Mouse (Mus musculus) neural tube, embryonic 13.5 days (tissue): ENCODE measurements around the gene Iqub. TPM values are rescaled to one million over a fixed set of nuclear protein-coding genes. Genes with fewer than 3 reads are reported as not detected.

Experiments used
- ATAC-seq: fragments of 200-750 bp; cut with Nextera tagmentation; 2 replicates; pipeline ENCODE4 v1.8.0; 2017; ENCODE audit warnings: low read depth, mild to moderate bottlenecking, moderate TSS enrichment, moderate library complexity
- H3K27ac ChIP-seq: fragments of 300-500 bp; sonication (generic); replicated peaks from 2 replicates; pipeline ENCODE4 v1.5.1; 2015; ENCODE audit warnings: moderate library complexity, mild to moderate bottlenecking, inconsistent platforms
- H3K27me3 ChIP-seq: fragments of 300-500 bp; sonication (generic); 2 replicates; pipeline ENCODE4 v1.6.1; 2015; ENCODE audit warnings: mild to moderate bottlenecking, inconsistent platforms
- H3K36me3 ChIP-seq: fragments of 300-500 bp; sonication (generic); 2 replicates; pipeline ENCODE4 v1.6.1; 2015; ENCODE audit warnings: mild to moderate bottlenecking, inconsistent platforms
- H3K4me1 ChIP-seq: fragments of 300-500 bp; sonication (generic); replicated peaks from 2 replicates; pipeline ENCODE4 v1.6.1; 2015; ENCODE audit warnings: inconsistent platforms
- H3K4me2 ChIP-seq: fragments of 300-500 bp; sonication (generic); 2 replicates; pipeline ENCODE4 v1.6.1; 2015; ENCODE audit warnings: inconsistent platforms, mild to moderate bottlenecking, moderate library complexity
- H3K4me3 ChIP-seq: fragments of 300-500 bp; sonication (generic); 2 replicates; pipeline ENCODE4 v1.5.1; 2015; ENCODE audit warnings: mild to moderate bottlenecking, inconsistent platforms
- H3K9ac ChIP-seq: fragments of 300-500 bp; sonication (generic); 2 replicates; pipeline ENCODE4 v1.6.1; 2015; ENCODE audit warnings: moderate library complexity, mild to moderate bottlenecking, inconsistent platforms
- H3K9me3 ChIP-seq: fragments of 300-500 bp; sonication (generic); 2 replicates; pipeline ENCODE4 v1.6.1; 2016; ENCODE audit warnings: inconsistent platforms
- WGBS: fragments of 180-500 bp; shearing (Covaris S2); methylation state at CpG from one replicate; pipeline ENCODE4 v1.1.7; 2015; 5-methylcytosine and 5-hydroxymethylcytosine counted together
- polyA plus RNA-seq: library from polyadenylated mRNA; unstranded; fragments of >200 nt; fragmentation: Nextera tagmentation; extraction: Ambion mirVana; gene quantifications from 2 replicates; pipeline ENCODE4 v1.2.1, GENCODE M21; 2015

The Iqub gene
- polyA plus RNA-seq = 0.61 and 0.68 TPM in 2 replicates

DNA sequence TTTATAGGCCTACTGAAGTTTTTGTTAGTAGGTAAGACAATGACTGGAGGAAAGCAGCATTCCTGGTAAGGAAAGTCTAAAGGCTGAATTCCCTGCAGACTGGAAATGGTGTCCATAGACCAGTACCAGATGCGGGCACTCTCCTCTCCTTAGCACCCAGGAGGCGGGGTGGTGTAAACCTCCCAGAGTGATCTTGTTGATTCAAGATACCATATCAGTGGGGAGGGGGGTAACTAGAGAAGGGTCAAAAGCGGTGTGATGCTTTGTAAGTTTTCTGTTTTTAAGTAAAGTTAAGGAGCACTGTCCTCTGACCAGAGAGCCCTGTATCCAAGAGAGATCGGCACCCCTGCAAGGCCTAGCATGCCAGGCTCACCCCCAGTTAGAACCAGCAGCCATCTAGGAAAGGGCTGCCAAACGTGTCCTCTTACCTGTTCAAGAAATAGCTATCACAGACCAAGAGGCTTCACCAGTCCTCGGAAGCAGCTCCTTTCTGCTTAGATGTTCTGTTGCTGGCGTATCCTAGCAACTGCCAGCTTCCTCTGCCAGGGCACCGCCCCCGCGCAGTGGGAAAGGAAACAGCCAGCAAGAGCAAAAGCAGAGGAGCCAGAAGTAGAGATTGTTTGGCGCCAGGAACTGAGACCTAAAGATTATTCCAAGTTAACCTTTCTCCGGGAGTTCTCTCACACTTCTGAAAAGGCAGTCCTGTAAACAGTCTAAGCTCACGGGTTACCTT is at the start of gene Iqub:
Gene Iqub (minus strand): TSS at position 516 of the 733 bp plus-strand sequence.
- Histone ChIP-seq H3K4me3 (no peak within 1 kb of the TSS), H3K27ac (0 out of 2 replicates have a peak within 1 kb of the TSS, but pooled peaks have one; percentile 28)

DNA sequence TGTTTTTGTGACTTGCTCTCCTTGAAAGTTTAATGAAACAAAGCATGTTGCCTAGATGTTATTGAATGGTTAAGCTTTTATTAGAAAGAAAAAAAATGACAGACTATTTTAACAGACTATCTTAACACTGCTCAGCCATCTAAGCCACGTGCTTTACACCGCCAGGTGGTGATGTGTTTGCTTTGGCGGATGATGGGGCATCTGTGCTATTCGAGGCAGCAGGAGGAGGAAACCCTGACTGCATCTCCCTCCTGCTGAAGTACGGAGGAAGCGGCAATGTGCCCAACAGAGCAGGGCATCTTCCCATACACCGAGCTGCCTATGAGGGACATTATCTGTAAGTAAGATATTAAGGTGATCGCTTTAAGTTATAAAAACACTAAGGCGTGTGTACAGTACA is 49.2 kb upstream of the Iqub start:
- Histone ChIP-seq H3K27ac (no peak overlapping the region), H3K4me1 (no peaks in the 10 kb centered on the region), H3K9ac (no peak overlapping the region), H3K36me3 (no peaks in the 10 kb centered on the region), H3K27me3 (no peaks in the 10 kb centered on the region), H3K9me3 (no peaks in the 10 kb centered on the region), H3K4me3 (no peak overlapping the region), H3K4me2 (no peak overlapping the region)
- no peak for ATAC-seq
- WGBS = 78% methylated on average over 9 of the region's 9 CpGs

More for the DNA sequence above, at the start of gene Iqub:
- WGBS = 27% methylated on average over 13 of the region's 13 CpGs
- Histone ChIP-seq H3K36me3 (peaks cover 14% of the 10 kb centered on the region), H3K9me3 (no peaks in the 10 kb centered on the region), H3K4me2 (peak within 1 kb of the TSS; percentile 30), H3K27me3 (no peaks in the 10 kb centered on the region), H3K4me1 (peaks cover 6% of the 10 kb centered on the region; the same call in 1 of the 2 replicates), H3K9ac (peak within 1 kb of the TSS; percentile 54)
- ATAC-seq = peak; percentile 86

DNA sequence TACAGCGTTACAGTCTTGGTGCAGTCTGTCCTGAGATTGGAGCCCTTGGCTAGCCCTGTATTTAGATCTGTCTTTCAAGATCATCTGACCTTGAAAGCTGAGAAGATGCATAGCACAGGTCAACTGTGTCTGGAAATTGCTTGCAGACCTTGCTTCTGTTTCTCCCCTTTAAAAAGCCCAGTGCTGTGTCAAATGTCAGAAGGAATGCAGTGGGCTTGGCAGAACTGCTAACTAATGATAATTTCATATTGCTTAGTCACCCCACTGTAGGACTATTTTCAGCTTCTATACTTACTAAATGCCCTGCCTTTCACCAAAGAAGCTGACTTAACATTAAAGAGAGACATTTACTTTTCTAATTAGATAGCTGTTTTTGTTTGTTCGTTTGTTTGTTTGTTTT is 40.6 kb upstream of the Iqub start:
- Histone ChIP-seq H3K27ac (no peak overlapping the region), H3K4me2 (no peak overlapping the region), H3K9ac (no peak overlapping the region), H3K9me3 (no peaks in the 10 kb centered on the region), H3K4me1 (no peaks in the 10 kb centered on the region), H3K27me3 (no peaks in the 10 kb centered on the region), H3K4me3 (no peak overlapping the region), H3K36me3 (no peaks in the 10 kb centered on the region)
- WGBS = 86% methylated on average over 2 of the region's 2 CpGs
- ATAC-seq = no peak

DNA sequence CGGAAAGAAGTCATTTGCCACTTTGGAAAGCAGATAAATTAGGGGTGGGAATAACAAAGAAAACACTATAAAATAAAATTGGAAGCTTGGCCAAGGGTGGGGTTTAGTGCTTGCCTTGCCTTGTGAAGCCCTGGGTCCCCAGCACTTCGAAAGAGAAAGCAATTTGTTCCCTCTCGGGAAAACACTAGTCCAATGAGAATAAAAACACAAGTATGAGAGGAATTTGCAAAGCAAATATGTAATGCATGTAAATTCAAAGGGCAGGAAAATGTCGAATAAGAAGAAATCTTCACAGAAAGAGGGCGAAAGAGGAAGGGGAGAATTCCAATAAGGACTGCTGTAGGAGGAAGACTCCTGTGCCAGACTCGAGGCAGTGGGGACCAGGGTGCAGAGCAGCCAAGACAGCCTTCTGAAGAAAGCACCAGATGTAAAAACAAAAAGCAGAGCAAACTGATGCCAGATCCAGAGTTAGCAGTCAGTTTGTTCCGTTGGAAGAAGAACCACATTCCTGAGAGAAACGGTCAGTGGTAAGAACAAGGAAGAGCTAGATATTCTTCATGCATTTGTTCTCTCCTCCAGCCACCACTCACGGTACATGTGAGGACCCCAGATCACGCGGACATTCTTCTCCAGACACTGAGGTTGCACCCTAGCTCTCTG is 39.7 kb upstream of the Iqub start:
- H3K4me3 ChIP-seq = no peak overlapping the region
- no peak for ATAC-seq
- H3K4me2 ChIP-seq = no peak overlapping the region
- H3K4me1 ChIP-seq = no peaks in the 10 kb centered on the region
- no peak overlapping the region for H3K9ac ChIP-seq
- no peaks in the 10 kb centered on the region for H3K27me3 ChIP-seq
- no peaks in the 10 kb centered on the region for H3K9me3 ChIP-seq
- WGBS = 78% methylated on average over 11 of the region's 11 CpGs
- no peaks in the 10 kb centered on the region for H3K36me3 ChIP-seq
- no peak overlapping the region for H3K27ac ChIP-seq

DNA sequence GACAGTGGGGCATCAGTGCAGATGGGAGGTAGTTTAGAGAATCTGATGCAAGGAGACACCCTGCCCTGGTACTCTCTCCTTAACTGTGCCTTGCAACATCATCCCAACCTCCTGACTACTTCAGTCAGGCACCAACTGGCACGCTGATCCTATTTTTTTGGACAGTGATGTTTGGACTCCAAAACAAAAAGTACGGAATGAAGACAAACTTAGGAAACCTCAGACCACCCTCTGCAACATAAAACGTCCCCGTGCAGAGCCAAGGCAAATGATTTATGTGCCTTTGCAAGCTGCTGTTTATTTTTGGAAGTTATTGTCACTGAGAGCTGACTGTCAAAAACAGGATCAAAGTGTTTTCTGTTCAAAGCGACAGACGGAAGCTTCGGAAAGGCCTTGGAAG is 37.2 kb upstream of the Iqub start:
- no peak for ATAC-seq
- Histone ChIP-seq H3K9me3 (no peaks in the 10 kb centered on the region), H3K27ac (no peak overlapping the region), H3K4me2 (no peak overlapping the region), H3K36me3 (no peaks in the 10 kb centered on the region), H3K9ac (no peak overlapping the region), H3K4me3 (no peak overlapping the region), H3K27me3 (no peaks in the 10 kb centered on the region), H3K4me1 (no peaks in the 10 kb centered on the region)
- WGBS = 73% methylated on average over 7 of the region's 7 CpGs

DNA sequence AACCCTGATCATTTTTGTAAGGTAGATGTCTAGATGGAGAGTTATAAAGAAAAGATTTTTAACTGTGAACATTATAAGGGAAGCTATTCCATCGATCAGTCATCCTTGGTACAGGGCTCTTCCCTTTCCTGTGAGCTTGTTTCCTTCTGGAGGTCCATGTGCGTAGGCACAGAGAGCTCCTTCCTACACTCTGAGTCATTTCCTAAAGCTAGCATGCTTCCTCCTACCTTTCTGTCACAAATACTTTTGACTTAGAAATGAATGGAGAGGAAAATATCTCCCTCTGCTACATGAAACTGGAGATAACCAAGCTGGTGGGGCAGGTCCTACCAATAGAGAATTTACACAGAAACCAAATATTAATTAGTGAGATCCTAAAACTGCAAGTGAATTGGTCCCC is 34.9 kb upstream of the Iqub start:
- H3K4me3 ChIP-seq = no peak overlapping the region
- no peaks in the 10 kb centered on the region for H3K4me1 ChIP-seq
- ATAC-seq = no peak
- no peak overlapping the region for H3K9ac ChIP-seq
- no peaks in the 10 kb centered on the region for H3K9me3 ChIP-seq
- no peaks in the 10 kb centered on the region for H3K36me3 ChIP-seq
- H3K27ac ChIP-seq = no peak overlapping the region
- H3K4me2 ChIP-seq = no peak overlapping the region
- 85% methylated on average over 2 of the region's 2 CpGs for WGBS
- no peaks in the 10 kb centered on the region for H3K27me3 ChIP-seq

DNA sequence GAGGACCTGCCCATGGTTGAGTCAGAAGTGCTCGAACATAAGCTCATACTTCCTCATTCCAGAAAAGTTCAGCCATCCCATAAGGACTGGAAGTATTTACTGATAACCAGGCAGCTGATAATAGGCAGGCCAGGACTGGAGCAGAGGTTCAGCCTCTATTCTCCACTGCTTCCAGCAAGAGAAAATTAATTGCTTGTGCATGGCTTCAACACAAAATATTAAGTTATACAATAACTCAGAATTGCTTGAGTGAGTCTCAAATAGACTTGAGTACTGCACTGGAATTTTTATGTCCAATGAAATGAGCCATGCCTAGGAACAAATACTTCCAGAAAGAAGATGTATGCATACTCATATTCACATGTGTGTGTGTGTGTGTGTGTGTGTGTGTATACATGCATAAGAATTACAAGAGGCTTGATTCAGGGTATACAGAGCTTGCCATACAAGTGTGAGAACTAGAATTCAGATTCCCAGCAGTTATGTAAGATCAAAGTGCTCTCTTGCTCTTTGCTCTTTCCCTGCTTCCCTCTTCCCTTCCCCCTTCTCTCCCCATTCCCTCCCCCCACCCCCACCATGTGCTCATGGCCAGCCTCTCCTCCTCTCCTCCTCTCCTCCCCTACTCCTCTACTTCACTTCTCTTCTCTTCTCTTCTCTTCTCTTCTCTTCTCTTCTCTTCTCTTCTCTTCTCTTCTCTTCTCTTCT is 32.0 kb upstream of the Iqub start:
- WGBS = 88% methylated on average over 1 of the region's 1 CpGs
- H3K27me3 ChIP-seq = no peaks in the 10 kb centered on the region
- H3K27ac ChIP-seq = no peak overlapping the region
- H3K4me1 ChIP-seq = no peaks in the 10 kb centered on the region
- H3K9ac ChIP-seq = no peak overlapping the region
- no peaks in the 10 kb centered on the region for H3K36me3 ChIP-seq
- no peaks in the 10 kb centered on the region for H3K9me3 ChIP-seq
- no peak overlapping the region for H3K4me3 ChIP-seq
- no peak overlapping the region for H3K4me2 ChIP-seq
- no peak for ATAC-seq

DNA sequence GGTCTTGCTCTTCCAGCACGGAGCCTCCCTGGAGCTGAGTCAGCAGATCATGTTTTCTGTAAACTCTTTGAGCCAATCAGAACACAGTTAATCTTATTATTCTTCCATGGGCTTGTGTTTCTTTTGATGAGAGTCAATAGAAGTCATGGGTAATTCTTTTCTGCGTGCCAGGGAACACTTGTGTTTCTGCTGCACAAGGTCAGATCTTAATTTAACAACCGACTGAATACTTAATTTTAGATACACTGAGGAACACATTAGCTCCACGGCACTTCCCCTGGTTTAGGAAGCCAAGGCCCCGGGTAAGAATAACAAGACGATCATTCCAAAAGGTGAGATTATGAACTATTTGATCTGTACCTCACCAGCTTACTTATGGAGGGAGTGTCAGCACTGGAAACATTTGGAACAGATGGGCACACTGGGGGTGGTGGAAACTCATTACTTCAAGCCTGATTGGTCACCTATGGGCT is 28.3 kb upstream of the Iqub start:
- H3K9ac ChIP-seq = no peak overlapping the region
- no peak overlapping the region for H3K4me3 ChIP-seq
- no peaks in the 10 kb centered on the region for H3K36me3 ChIP-seq
- WGBS = 68% methylated on average over 6 of the region's 6 CpGs
- no peaks in the 10 kb centered on the region for H3K9me3 ChIP-seq
- no peaks in the 10 kb centered on the region for H3K27me3 ChIP-seq
- no peaks in the 10 kb centered on the region for H3K4me1 ChIP-seq
- H3K4me2 ChIP-seq = no peak overlapping the region
- ATAC-seq = no peak
- no peak overlapping the region for H3K27ac ChIP-seq

DNA sequence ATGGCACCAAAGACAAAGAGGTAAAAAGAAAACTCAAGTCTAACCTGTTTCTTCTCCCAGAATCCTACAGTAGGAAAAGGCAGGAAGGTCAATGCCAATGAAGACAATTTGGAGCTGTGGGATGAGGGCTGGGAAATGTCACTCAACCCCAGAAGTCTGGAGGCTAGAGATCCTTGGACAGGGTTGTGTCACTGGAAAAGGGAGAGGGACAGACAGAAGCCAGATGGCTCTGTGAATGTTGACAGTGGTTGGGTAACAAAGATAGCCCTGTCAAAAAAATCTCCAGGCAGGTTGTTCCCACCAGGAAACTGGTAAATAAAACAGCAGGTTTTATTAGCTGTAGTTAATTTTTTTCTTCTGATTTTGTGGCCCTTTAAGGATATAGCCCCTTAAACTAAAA is 27.5 kb upstream of the Iqub start:
- Histone ChIP-seq H3K9ac (no peak overlapping the region), H3K27me3 (no peaks in the 10 kb centered on the region), H3K36me3 (no peaks in the 10 kb centered on the region), H3K4me2 (no peak overlapping the region), H3K4me3 (no peak overlapping the region), H3K9me3 (no peaks in the 10 kb centered on the region), H3K4me1 (no peaks in the 10 kb centered on the region), H3K27ac (no peak overlapping the region)
- ATAC-seq = no peak

DNA sequence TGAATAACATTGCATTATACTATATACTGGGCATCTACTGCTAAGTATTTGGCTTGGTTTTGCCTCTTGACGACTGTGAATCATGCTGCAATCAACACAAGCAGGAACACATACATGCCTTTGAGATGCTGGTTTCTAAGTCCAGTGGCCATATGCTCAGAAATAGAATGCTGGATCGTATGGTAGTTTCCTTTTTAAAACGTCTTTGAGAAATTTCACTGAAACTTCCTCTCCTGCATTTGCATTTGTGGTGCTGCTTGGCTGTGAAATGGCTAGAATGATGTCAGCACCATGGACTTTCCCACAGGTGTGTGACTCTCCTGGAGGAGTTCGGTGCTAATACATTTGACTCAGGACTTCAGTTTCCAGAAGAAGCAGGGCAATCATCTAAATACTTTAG is 25.2 kb upstream of the Iqub start:
- Histone ChIP-seq H3K27ac (no peak overlapping the region), H3K9me3 (no peaks in the 10 kb centered on the region), H3K4me1 (no peaks in the 10 kb centered on the region), H3K4me2 (no peak overlapping the region), H3K36me3 (no peaks in the 10 kb centered on the region), H3K9ac (no peak overlapping the region), H3K4me3 (no peak overlapping the region), H3K27me3 (no peaks in the 10 kb centered on the region)
- no peak for ATAC-seq
- 80% methylated on average over 4 of the region's 4 CpGs for WGBS

DNA sequence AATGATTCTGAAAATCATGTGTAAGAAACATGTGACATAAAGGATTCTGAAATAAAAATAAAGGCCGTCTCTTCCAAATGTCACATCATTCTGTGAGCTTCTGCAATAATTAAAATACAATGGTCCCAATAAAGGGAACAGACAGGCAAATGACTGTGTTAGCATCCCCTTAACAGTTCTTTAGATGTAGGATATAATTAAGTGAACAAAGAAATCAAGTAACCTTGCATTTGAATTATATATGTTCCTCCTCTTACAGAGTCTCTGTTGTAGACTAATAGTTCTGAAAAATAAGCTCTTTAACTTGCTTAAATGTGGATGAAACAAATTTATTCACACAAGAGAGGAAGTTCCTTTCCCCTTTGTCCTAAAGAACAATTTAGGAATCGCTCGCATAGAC is 23.6 kb upstream of the Iqub start:
- Histone ChIP-seq H3K4me1 (no peaks in the 10 kb centered on the region), H3K4me2 (no peak overlapping the region), H3K36me3 (no peaks in the 10 kb centered on the region), H3K9me3 (no peaks in the 10 kb centered on the region), H3K27ac (no peak overlapping the region), H3K27me3 (no peaks in the 10 kb centered on the region), H3K4me3 (no peak overlapping the region), H3K9ac (no peak overlapping the region)
- WGBS = 89% methylated on average over 3 of the region's 3 CpGs
- ATAC-seq = no peak

DNA sequence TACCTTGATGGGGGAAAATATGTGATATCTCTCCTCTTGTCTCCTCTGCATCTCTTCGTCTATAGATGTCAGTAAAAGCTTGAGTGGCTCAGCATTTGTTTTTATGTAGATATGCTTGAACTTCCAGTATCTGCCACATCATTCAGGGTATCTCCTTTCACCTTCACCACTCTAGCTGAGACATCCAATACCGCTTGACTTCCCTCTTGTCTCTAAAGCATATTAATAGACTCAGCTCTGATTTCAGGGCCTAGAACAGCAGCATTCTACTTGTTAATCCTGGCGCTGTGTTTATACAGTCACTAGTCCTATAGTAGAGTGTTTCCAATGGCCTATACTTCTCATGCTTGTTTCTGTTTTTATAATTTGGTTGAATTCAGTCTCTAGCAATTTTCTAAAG is 17.9 kb upstream of the Iqub start:
- no peaks in the 10 kb centered on the region for H3K36me3 ChIP-seq
- no peak overlapping the region for H3K4me3 ChIP-seq
- H3K9ac ChIP-seq = no peak overlapping the region
- H3K27me3 ChIP-seq = no peaks in the 10 kb centered on the region
- H3K4me2 ChIP-seq = no peak overlapping the region
- 87% methylated on average over 3 of the region's 3 CpGs for WGBS
- peaks cover 6% of the 10 kb centered on the region for H3K4me1 ChIP-seq
- no peak for ATAC-seq
- H3K27ac ChIP-seq = no peak overlapping the region
- no peaks in the 10 kb centered on the region for H3K9me3 ChIP-seq
